Mouse (Mus musculus) myocyte (in vitro differentiated cells): ENCODE results near the gene Npvf. TPM values are rescaled to one million over a fixed set of nuclear protein-coding genes. Genes with fewer than 3 reads are reported as not detected.
A peak's percentile ranks its signal among the peaks of the same experiment; 100 is the strongest.

Source experiments
- H3K27me3 ChIP-seq: one replicate; pipeline ENCODE4 v1.6.1; 2011; ENCODE audit not compliant: control insufficient read depth, insufficient read depth, insufficient read length
- H3K36me3 ChIP-seq: one replicate; pipeline ENCODE4 v1.6.1; 2011; ENCODE audit not compliant: control insufficient read depth, insufficient read depth
- H3K4me2 ChIP-seq: one replicate; pipeline ENCODE4 v1.6.1; 2011; ENCODE audit warnings: low read depth, control low read depth
- H3K4me3 ChIP-seq: one replicate; pipeline ENCODE4 v1.5.1; 2011; ENCODE audit warnings: mild to moderate bottlenecking, control low read depth, moderate library complexity
- H3K79me2 ChIP-seq: one replicate; pipeline ENCODE4 v1.6.1; 2011; ENCODE audit not compliant: control insufficient read depth, insufficient read depth
- H3ac ChIP-seq: one replicate; pipeline ENCODE4 v1.6.1; 2011; ENCODE audit not compliant: control insufficient read depth, insufficient read length
- CEBPB ChIP-seq: IDR thresholded peaks from 2 replicates; pipeline ENCODE4 v1.6.1; 2011; ENCODE audit warnings: mild to moderate bottlenecking, moderate library complexity; ENCODE audit not compliant: poor library complexity, insufficient read depth, severe bottlenecking
- E2F4 ChIP-seq: IDR thresholded peaks from one replicate; pipeline ENCODE4 v1.6.1; 2011; ENCODE audit warnings: mild to moderate bottlenecking, control low read depth, moderate library complexity; ENCODE audit not compliant: insufficient read depth
- MAX ChIP-seq: IDR thresholded peaks from one replicate; pipeline ENCODE4 v1.6.1; 2011; ENCODE audit warnings: low read depth, mild to moderate bottlenecking, control low read depth
- MYOD1 ChIP-seq, 3 experiments: IDR thresholded peaks; one replicate each; pipeline ENCODE4 v1.6.1; 2011; ENCODE audit warnings: control low read depth in 2 of 3, low read depth in 2 of 3, mild to moderate bottlenecking in 2 of 3, moderate library complexity in 1 of 3; ENCODE audit not compliant: insufficient read length in 2 of 3, control insufficient read depth in 1 of 3
- MYOG ChIP-seq, 3 experiments: IDR thresholded peaks; one replicate each; pipeline ENCODE4 v1.6.1; 2011; ENCODE audit warnings: control low read depth in 2 of 3, low read depth in 2 of 3, mild to moderate bottlenecking in 2 of 3; ENCODE audit not compliant: insufficient read length in 2 of 3, control insufficient read depth in 1 of 3, insufficient read depth in 1 of 3
- POLR2A ChIP-seq: IDR thresholded peaks from one replicate; pipeline ENCODE4 v1.6.1; 2011; ENCODE audit warnings: low read depth, mild to moderate bottlenecking, control low read depth, moderate library complexity; ENCODE audit not compliant: insufficient read length
- POLR2AphosphoS2 ChIP-seq: IDR thresholded peaks from one replicate; pipeline ENCODE4 v1.6.1; 2011; ENCODE audit warnings: low read depth, control low read depth; ENCODE audit not compliant: insufficient read length
- REST ChIP-seq: IDR thresholded peaks from one replicate; pipeline ENCODE4 v1.6.1; 2011; ENCODE audit warnings: mild to moderate bottlenecking, control low read depth, moderate library complexity; ENCODE audit not compliant: insufficient read depth, insufficient read length
- SRF ChIP-seq: IDR thresholded peaks from one replicate; pipeline ENCODE4 v1.6.1; 2011; ENCODE audit warnings: low read depth; ENCODE audit not compliant: control insufficient read depth, insufficient read length
- TCF12 ChIP-seq: IDR thresholded peaks from one replicate; pipeline ENCODE4 v1.6.1; 2011; ENCODE audit warnings: mild to moderate bottlenecking, control low read depth; ENCODE audit not compliant: poor library complexity, insufficient read depth, severe bottlenecking
- TCF3 ChIP-seq: IDR thresholded peaks from one replicate; pipeline ENCODE4 v1.6.1; 2011; ENCODE audit warnings: low read depth, control low read depth; ENCODE audit not compliant: insufficient read length
- USF1 ChIP-seq: IDR thresholded peaks from one replicate; pipeline ENCODE4 v1.6.1; 2011; ENCODE audit warnings: low read depth, mild to moderate bottlenecking, control low read depth, moderate library complexity
- polyA plus RNA-seq: library from polyadenylated mRNA; unstranded; fragments of >200 nt; fragmentation: generic; extraction: Trizol; gene quantifications from one replicate; pipeline ENCODE4 v1.2.1, GENCODE M21; 2012; ENCODE audit warnings: missing spikeins

The Npvf gene
- not detected for polyA plus RNA-seq

- TF ChIP-seq USF1 (no peak), SRF (no peak), POLR2AphosphoS2 (no peak), MYOD1 (IDR thresholded peaks at IDR 0.05; ENCODE audit: control insufficient read depth in 1 of 3, insufficient read length in 2 of 3, low read depth in 2 of 3) (no peak), TCF12 (no peak), MAX (no peak), MYOG (IDR thresholded peaks at IDR 0.05; ENCODE audit: control insufficient read depth in 1 of 3, insufficient read depth in 1 of 3, insufficient read length in 2 of 3, low read depth in 2 of 3) (no peak), E2F4 (no peak), REST (no peak), TCF3 (no peak), POLR2A (no peak), CEBPB (no peak)
- no peaks in the 10 kb centered on the region for H3K79me2 ChIP-seq
- H3K27me3 ChIP-seq, result peaks cover 33% of the 10 kb centered on the region
- no peak within 1 kb of the TSS for H3ac ChIP-seq
- H3K4me3 ChIP-seq, result no peak within 1 kb of the TSS
- H3K36me3 ChIP-seq, result no peaks in the 10 kb centered on the region
- no peak within 1 kb of the TSS for H3K4me2 ChIP-seq
Observed at GRCm38 (mm10) chr6:50654356-50654755, at the start of gene Npvf. Npvf (minus strand) TSS chr6:50654439.

DNA sequence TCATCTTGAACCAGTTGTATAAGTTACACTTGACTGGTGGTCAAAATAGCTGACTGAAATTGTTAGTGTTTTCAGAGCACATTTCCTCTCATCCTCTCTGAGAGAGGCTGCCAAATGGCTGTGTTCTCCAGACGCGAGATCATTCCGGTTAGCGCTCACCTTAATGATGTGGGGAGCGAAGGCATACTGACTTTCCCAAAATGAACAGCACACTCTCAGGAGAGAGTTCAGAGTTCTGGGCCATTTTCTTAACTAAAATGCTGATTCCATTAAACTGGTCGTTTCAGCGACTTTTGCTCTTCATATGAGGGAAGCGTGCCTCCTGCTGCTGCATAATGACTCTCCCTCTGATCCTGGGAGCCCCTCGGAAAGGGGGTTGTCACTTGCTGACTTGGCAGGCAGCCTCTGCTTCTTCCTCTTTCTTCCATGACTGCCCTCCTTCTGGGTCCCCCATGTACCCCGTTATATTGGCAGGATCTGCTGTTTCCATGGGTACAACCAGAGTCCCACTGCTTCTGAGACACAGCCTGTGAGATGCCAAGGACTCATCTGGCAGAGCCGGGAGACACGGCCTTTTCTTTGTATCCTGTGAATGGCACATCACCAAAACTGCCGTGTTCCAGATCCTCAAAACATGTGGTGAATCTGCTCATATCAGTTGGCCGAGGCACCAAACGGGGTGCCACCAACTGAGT lies 35.0 kb upstream of the Npvf start:
- TF ChIP-seq SRF (no peak), MAX (no peak)
- Histone ChIP-seq H3K4me3 (no peak overlapping the region), H3ac (no peak overlapping the region), H3K4me2 (no peak overlapping the region), H3K36me3 (no peaks in the 10 kb centered on the region), H3K79me2 (no peaks in the 10 kb centered on the region), H3K27me3 (no peaks in the 10 kb centered on the region)

DNA sequence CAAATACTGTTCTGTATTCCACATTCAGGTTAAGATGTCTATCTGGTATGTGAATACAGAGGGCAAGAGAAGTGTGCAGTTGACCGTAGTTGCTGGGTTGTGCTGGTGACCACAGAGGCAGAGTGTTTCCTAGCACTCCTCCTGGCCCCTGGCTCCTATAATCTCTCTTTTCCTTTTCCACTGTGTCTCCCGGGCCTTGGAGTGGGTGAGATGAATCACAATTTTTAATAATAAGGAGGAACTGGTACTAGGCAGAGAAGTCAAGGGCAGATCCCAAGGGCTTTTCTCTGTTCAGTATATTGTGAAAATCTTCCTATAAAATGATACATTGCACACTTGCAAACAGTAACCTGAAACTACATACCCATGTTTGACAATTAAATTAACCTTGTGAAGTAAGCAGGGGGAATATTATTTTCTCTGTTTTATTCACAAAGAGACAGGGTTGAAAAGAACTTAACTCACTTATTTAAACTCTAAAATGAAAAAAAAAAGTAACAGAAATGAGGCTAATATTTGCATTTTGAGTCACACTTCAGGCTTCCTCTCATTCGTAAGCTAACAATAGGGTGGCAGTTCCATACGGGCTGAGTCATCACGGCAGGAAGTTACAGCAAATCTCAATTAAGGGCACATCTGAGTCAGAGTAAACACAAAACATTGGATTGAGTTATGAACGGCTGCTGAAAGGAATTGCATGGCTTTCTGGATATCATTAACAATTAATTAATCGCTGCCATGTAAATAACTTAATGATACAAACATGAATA lies 30.6 kb upstream of the Npvf start:
- no peaks in the 10 kb centered on the region for H3K27me3 ChIP-seq
- no peak overlapping the region for H3K4me3 ChIP-seq
- TF ChIP-seq POLR2AphosphoS2 (no peak), MAX (no peak), MYOG (IDR thresholded peaks at IDR 0.05; ENCODE audit: control insufficient read depth in 1 of 3, insufficient read depth in 1 of 3, insufficient read length in 2 of 3, low read depth in 2 of 3) (no peak), CEBPB (no peak), REST (no peak), USF1 (no peak), MYOD1 (IDR thresholded peaks at IDR 0.05; ENCODE audit: control insufficient read depth in 1 of 3, insufficient read length in 2 of 3, low read depth in 2 of 3) (no peak), E2F4 (no peak), POLR2A (no peak), SRF (no peak), TCF3 (no peak), TCF12 (no peak)
- no peak overlapping the region for H3ac ChIP-seq
- no peaks in the 10 kb centered on the region for H3K36me3 ChIP-seq
- no peaks in the 10 kb centered on the region for H3K79me2 ChIP-seq
- peak overlapping the region; percentile 56 for H3K4me2 ChIP-seq

GRCm38 (mm10) chr6:50681491-50681890 lies 27.3 kb upstream of the Npvf start:
- no peak overlapping the region for H3K4me2 ChIP-seq
- no peak overlapping the region for H3ac ChIP-seq
- peaks cover 9% of the 10 kb centered on the region for H3K27me3 ChIP-seq
- TF ChIP-seq MYOG (IDR thresholded peaks at IDR 0.05; ENCODE audit: control insufficient read depth in 1 of 3, insufficient read depth in 1 of 3, insufficient read length in 2 of 3, low read depth in 2 of 3), result no peak
- TF ChIP-seq POLR2A, result no peak
- TF ChIP-seq TCF3, result no peak
- no peak for TF ChIP-seq MYOD1 (IDR thresholded peaks at IDR 0.05; ENCODE audit: control insufficient read depth in 1 of 3, insufficient read length in 2 of 3, low read depth in 2 of 3)
- TF ChIP-seq TCF12, result no peak
- no peak for TF ChIP-seq E2F4
- no peak for TF ChIP-seq CEBPB
- TF ChIP-seq POLR2AphosphoS2, result no peak
- no peak for TF ChIP-seq USF1
- TF ChIP-seq MAX, result no peak
- TF ChIP-seq SRF, result no peak
- no peak for TF ChIP-seq REST
- no peak overlapping the region for H3K4me3 ChIP-seq
- no peaks in the 10 kb centered on the region for H3K36me3 ChIP-seq
- no peaks in the 10 kb centered on the region for H3K79me2 ChIP-seq
